Mouse (Mus musculus) midbrain, embryonic 16.5 days (tissue): Measurements from ENCODE around the gene Bckdha. TPM values are rescaled to one million over a fixed set of nuclear protein-coding genes. Genes with fewer than 3 reads are reported as not detected.
A peak's percentile ranks its signal among the peaks of the same experiment; 100 is the strongest.

Source experiments
- ATAC-seq: fragments of 200-750 bp; cut with Nextera tagmentation; 2 replicates; pipeline ENCODE4 v1.8.0; 2017; ENCODE audit warnings: moderate TSS enrichment
- H3K27ac ChIP-seq: fragments of 300-500 bp; sonication (generic); 2 replicates; pipeline ENCODE4 v1.5.1; 2014; ENCODE audit warnings: mild to moderate bottlenecking, low read length, mixed read lengths
- H3K27me3 ChIP-seq: fragments of 300-500 bp; sonication (generic); 2 replicates; pipeline ENCODE4 v1.6.1; 2014; ENCODE audit warnings: low read depth, low read length, mixed read lengths; ENCODE audit not compliant: control insufficient read depth, insufficient read depth
- H3K36me3 ChIP-seq: fragments of 300-500 bp; sonication (generic); 2 replicates; pipeline ENCODE4 v1.6.1; 2014; ENCODE audit warnings: mild to moderate bottlenecking, low read length, moderate library complexity, mixed read lengths; ENCODE audit not compliant: control insufficient read depth, insufficient read depth
- H3K4me1 ChIP-seq: fragments of 300-500 bp; sonication (generic); 2 replicates; pipeline ENCODE4 v1.6.1; 2014; ENCODE audit warnings: mild to moderate bottlenecking, low read length, mixed read lengths; ENCODE audit not compliant: control insufficient read depth, insufficient read depth
- H3K4me2 ChIP-seq: fragments of 300-500 bp; sonication (generic); 2 replicates; pipeline ENCODE4 v1.6.1; 2014; ENCODE audit warnings: mild to moderate bottlenecking, low read length, mixed read lengths
- H3K4me3 ChIP-seq: fragments of 300-500 bp; sonication (generic); 2 replicates; pipeline ENCODE4 v1.5.1; 2014; ENCODE audit warnings: low read depth, mild to moderate bottlenecking, low read length, moderate library complexity, mixed read lengths
- H3K9ac ChIP-seq: fragments of 300-500 bp; sonication (generic); 2 replicates; pipeline ENCODE4 v1.6.1; 2014; ENCODE audit warnings: low read depth, low read length, mixed read lengths
- H3K9me3 ChIP-seq: fragments of 300-500 bp; sonication (generic); replicated peaks from 2 replicates; pipeline ENCODE4 v1.6.1; 2014; ENCODE audit warnings: mild to moderate bottlenecking, low read length, mixed read lengths; ENCODE audit not compliant: control insufficient read depth, poor library complexity, severe bottlenecking
- WGBS: fragments of 180-500 bp; shearing (Covaris S2); extraction: QIAGEN DNeasy Blood & Tissue Kit; methylation state at CpG from one replicate; pipeline ENCODE4 v1.1.7; 2014; 5-methylcytosine and 5-hydroxymethylcytosine counted together
- polyA plus RNA-seq: library from polyadenylated mRNA; unstranded; fragments of >200 nt; fragmentation: Nextera tagmentation; extraction: Ambion mirVana; gene quantifications from 2 replicates; pipeline ENCODE4 v1.2.1, GENCODE M21; 2015

Bckdha gene
- 38.2 and 41.4 TPM in 2 replicates for polyA plus RNA-seq

DNA sequence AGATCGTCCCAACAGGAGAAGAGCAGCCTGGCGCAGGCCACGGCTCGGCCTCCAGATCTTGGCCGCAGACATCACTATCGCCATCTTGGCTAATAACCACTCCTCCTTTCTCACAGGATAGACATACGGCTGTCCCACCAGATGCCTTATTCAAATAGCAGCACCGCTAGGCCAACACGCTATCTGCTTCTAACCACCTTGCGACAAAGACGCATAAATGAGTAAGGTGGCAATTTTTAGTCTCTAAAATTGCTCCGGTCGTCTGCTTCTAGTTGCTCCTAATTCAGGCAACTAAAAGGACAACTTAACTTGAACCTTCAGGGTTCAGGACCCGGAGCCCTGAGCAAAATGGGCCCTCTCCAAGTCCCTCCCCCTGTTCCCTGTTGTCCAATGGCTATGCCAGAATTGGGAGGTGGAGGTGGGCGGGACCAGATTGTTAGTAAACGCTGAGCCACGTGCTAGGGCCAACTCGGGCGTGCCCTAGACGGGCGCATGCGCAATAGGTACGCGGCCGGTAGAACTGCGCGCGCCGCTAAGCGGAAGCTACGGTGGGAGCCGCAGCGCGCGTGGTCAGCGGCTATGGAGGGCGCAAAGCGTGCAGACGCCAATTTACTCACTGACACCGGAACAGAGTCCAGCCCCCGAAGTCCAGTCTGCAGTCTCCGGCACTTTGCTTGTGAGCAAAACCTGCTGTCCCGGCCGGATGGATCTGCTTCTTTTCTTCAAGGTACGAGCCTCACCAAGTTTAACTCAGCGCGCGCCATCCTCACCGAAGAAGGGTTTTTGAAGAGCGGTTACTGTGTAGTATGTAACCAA lies at the start of gene Bckdha, which contains the start of gene Exosc5:
Gene Bckdha, minus strand, starts transcription at position 325 of the 816 bp plus-strand sequence.
Gene Exosc5, plus strand, starts transcription at position 508 of the 816 bp plus-strand sequence.
- Histone ChIP-seq H3K9me3 (no peaks in the 10 kb centered on the region), H3K27ac (peak within 1 kb of the TSS; percentile 72), H3K27me3 (no peaks in the 10 kb centered on the region), H3K9ac (peak within 1 kb of the TSS; percentile 69), H3K4me1 (peaks cover 21% of the 10 kb centered on the region), H3K4me3 (peak within 1 kb of the TSS; percentile 67), H3K4me2 (peak within 1 kb of the TSS; percentile 88), H3K36me3 (no peaks in the 10 kb centered on the region)
- WGBS, result under 1% methylated on average over 50 of the region's 50 CpGs
- peak; percentile 98 for ATAC-seq

DNA sequence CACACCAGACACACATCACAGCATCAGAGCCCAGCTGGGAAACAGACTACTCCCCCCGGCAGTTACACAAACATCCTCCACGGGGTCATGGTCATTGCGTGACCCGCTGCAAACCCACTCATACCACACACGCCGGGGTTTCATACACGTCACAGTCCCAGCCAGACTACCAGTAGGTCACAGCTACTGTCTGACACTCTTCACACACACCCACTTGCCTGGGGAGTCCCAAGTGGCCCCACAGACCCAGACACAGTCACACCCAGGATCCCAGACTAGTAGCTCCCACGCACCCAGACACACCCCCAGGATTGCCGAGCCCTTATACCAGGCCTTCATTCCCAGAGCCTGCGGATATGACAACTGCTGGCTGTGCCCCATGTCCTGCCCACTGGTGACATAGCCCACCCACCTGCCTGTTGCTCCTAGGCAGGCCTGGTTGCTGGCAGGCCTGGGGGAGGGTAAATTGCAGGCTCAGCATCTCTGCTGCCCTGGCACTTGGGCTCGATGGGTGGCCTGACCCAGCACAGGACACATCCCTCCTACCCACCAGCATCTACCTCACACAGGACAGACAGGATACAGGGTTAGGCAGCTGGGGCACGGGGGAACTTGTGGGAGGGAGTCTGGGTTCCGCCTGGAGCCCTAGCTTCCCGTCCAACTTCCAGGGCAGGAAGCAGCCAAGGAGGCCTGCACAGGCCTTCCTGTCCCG lies 49.0 kb upstream of the Bckdha start:
- H3K9ac ChIP-seq, result no peak overlapping the region
- H3K36me3 ChIP-seq, result no peaks in the 10 kb centered on the region
- H3K4me3 ChIP-seq, result no peak overlapping the region
- H3K9me3 ChIP-seq, result no peaks in the 10 kb centered on the region
- no peaks in the 10 kb centered on the region for H3K27me3 ChIP-seq
- H3K27ac ChIP-seq, result no peak overlapping the region
- no peak overlapping the region for H3K4me2 ChIP-seq
- 66% methylated on average over 15 of the region's 15 CpGs for WGBS
- no peak for ATAC-seq
- H3K4me1 ChIP-seq, result peaks cover 14% of the 10 kb centered on the region

DNA sequence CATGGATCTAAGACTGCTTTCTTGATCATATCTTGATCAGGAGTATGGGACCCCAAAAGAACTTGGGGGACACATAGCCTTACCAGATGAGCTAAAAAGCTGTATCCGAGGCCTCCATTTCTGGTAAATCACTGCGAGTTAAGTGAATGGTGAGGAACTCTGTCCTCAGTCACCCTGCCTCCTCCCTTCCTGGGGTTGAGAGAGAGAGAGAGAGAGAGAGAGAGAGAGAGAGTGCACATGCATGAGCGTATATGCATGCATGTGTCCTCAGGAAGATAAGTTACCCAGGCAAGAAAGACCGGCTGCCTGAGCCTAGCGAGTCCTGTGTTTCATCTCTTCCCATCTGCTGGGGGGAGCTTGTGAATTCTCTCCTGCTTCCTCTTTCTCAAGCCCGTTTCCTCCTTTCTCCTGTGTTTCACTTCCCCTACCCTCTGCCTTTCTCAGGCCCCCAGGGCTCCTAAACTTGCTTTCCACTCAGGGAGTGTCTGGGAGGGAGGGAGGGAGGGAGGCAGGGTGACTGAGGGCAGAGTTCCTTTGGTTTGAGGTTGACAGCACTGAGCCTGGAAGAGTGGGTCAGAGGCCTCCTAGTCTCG lies 47.9 kb upstream of the Bckdha start:
- H3K4me3 ChIP-seq, result no peak overlapping the region
- no peak overlapping the region for H3K4me2 ChIP-seq
- no peak for ATAC-seq
- no peaks in the 10 kb centered on the region for H3K36me3 ChIP-seq
- H3K4me1 ChIP-seq, result peaks cover 14% of the 10 kb centered on the region
- no peak overlapping the region for H3K27ac ChIP-seq
- no peaks in the 10 kb centered on the region for H3K27me3 ChIP-seq
- no peaks in the 10 kb centered on the region for H3K9me3 ChIP-seq
- WGBS, result 76% methylated on average over 7 of the region's 7 CpGs
- no peak overlapping the region for H3K9ac ChIP-seq

DNA sequence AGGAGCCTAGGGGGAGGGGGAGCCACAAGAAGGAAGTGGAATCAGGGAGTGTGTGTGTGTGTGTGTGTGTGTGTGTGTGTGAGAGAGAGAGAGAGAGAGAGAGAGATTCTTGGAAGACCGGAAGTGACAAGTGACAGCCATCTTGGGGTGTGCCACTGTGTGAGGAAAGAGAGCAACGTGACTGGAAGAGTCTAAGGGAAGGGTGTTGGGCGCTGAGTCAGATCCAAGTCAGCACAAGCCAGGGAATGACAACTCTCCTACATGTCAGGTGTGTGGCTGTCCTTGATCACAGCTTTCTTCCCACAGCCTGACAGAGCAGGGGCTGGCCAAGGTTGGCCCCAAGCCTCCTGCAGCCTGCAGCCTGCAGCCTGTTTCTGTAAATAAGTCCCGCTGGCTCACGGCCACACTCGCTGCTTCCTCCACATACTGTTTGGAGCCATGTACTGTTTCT lies 47.0 kb upstream of the Bckdha start:
- 64% methylated on average over 6 of the region's 6 CpGs for WGBS
- H3K9me3 ChIP-seq, result no peaks in the 10 kb centered on the region
- H3K4me3 ChIP-seq, result no peak overlapping the region
- H3K27ac ChIP-seq, result no peak overlapping the region
- H3K27me3 ChIP-seq, result no peaks in the 10 kb centered on the region
- no peaks in the 10 kb centered on the region for H3K36me3 ChIP-seq
- peaks cover 14% of the 10 kb centered on the region for H3K4me1 ChIP-seq
- no peak overlapping the region for H3K9ac ChIP-seq
- no peak for ATAC-seq
- no peak overlapping the region for H3K4me2 ChIP-seq

DNA sequence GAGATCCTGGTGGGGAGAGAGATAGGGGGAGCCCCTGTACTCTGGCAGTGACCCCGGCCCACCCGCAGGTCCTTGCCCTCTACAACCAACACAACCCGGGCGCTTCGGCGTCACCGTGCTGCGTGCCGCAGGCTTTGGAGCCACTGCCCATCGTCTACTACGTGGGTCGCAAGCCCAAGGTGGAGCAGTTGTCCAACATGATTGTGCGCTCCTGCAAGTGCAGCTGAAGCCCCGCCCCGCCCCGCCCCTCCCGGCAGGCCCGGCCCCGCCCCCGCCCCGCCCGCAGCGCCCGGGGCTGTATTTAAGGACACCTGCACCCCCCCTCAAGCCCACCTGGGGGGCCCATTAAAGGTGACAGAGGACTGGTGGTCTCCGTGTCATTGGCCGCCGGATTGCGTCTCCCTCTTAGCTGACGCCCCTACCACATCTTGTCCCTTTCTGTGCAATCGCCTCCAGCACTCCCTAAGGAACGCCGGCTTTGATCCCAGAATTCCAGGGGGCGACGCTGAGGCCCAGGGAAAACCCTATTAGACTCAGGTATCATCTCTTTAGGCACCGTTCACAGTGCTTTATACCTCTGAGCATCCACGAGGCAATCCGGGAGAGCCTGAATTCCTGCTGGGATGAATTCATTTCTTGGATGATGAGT lies 46.1 kb upstream of the Bckdha start:
- H3K4me2 ChIP-seq, result peak overlapping the region; percentile 78
- H3K27ac ChIP-seq, result no peak overlapping the region
- peaks cover 4% of the 10 kb centered on the region for H3K4me1 ChIP-seq
- H3K9ac ChIP-seq, result peak overlapping the region; percentile 51
- H3K27me3 ChIP-seq, result no peaks in the 10 kb centered on the region
- ATAC-seq, result peak; percentile 69
- 4% methylated on average over 33 of the region's 37 CpGs for WGBS
- no peaks in the 10 kb centered on the region for H3K9me3 ChIP-seq
- no peaks in the 10 kb centered on the region for H3K36me3 ChIP-seq
- H3K4me3 ChIP-seq, result peak overlapping the region; percentile 40

DNA sequence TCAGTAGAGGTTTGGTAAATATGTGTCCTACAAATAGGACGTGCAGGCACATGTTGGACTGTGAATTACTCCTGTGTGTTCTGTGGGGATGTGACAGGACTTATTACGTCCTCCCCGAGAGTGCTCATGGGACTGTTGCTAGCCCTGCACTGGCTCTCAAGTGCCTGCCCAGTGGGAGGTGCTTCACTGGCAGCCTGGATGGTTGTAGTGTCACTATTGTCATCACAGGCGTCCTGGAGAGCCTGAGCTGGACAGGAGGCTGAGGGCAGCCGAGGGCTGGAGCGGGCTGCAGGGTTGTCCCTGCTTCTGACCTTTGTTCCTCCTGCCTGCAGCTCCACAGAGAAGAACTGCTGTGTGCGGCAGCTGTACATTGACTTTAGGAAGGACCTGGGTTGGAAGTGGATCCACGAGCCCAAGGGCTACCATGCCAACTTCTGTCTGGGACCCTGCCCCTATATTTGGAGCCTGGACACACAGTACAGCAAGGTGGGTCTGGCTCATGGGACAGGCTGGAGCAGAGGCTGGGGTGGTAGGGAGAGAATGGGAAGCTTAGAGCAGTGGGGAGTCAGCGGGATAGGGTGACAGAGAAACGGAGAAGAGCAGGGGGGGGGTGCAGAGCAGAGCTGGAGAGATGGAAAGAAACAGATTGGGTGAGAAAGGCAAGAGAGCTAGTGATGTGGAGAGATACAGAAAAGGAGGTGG lies 45.2 kb upstream of the Bckdha start:
- no peaks in the 10 kb centered on the region for H3K27me3 ChIP-seq
- peak overlapping the region; percentile 78 for H3K4me2 ChIP-seq
- H3K4me1 ChIP-seq, result peaks cover 4% of the 10 kb centered on the region
- H3K4me3 ChIP-seq, result peak overlapping the region; percentile 40
- H3K27ac ChIP-seq, result no peak overlapping the region
- no peaks in the 10 kb centered on the region for H3K36me3 ChIP-seq
- ATAC-seq, result peak; percentile 49; the same call in 1 of the 2 replicates
- H3K9me3 ChIP-seq, result no peaks in the 10 kb centered on the region
- peak overlapping the region; percentile 51; the same call in 1 of the 2 replicates for H3K9ac ChIP-seq
- WGBS, result 22% methylated on average over 10 of the region's 10 CpGs

DNA sequence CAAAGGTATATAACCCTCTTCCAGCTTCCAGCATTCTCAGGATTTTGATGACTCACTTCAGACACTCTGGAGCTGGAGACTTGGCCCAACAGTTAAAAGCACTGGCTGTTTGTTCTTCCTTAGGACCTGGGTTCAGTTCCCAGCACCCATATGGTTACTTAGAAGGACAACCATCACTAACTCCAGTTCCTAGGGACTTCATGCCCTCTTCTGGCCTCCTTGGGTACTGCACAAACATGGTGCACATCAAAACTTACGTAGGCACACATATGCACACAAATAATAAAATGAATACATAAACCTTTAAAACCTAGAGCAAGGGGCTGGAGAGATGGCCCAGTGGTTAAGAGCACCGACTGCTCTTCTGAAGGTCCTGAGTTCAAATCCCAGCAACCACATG lies 43.6 kb upstream of the Bckdha start:
- 97% methylated on average over 2 of the region's 2 CpGs for WGBS
- no peaks in the 10 kb centered on the region for H3K36me3 ChIP-seq
- H3K27ac ChIP-seq, result no peak overlapping the region
- no peak overlapping the region for H3K9ac ChIP-seq
- H3K27me3 ChIP-seq, result no peaks in the 10 kb centered on the region
- H3K9me3 ChIP-seq, result no peaks in the 10 kb centered on the region
- H3K4me2 ChIP-seq, result no peak overlapping the region
- H3K4me3 ChIP-seq, result no peak overlapping the region
- no peak for ATAC-seq
- H3K4me1 ChIP-seq, result peaks cover 4% of the 10 kb centered on the region

DNA sequence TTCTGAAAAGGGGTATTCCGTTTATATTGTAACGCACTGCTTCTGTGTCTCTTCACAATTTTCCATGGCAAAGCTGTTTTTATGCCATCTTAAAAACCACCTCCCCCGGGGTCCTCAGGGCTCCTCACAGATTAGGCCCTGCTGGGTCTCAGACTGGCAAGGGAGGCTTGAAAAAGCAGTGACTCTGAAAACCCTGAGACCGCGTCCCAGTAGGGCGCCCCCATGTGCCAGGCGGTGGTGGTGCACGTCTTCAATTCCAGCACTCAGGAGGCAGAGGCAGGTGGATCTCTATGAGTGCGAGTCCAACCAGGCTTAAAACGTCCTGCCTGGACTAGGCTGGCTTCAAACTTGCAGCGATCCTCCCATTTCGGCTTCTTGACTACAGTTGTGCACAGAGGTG lies 42.0 kb upstream of the Bckdha start:
- 76% methylated on average over 12 of the region's 12 CpGs for WGBS
- Histone ChIP-seq H3K36me3 (no peaks in the 10 kb centered on the region), H3K4me1 (peaks cover 4% of the 10 kb centered on the region), H3K9me3 (no peaks in the 10 kb centered on the region), H3K27me3 (no peaks in the 10 kb centered on the region), H3K4me3 (no peak overlapping the region), H3K27ac (no peak overlapping the region), H3K9ac (no peak overlapping the region), H3K4me2 (no peak overlapping the region)
- ATAC-seq, result no peak
